Mouse (Mus musculus): Measurements from ENCODE around the gene Tpt1. TPM values are rescaled to one million over a fixed set of nuclear protein-coding genes. Genes with fewer than 3 reads are reported as not detected.

Gene Tpt1
- polyA plus RNA-seq, 1 experiment from 2014 or later, result 1,212 TPM

DNA sequence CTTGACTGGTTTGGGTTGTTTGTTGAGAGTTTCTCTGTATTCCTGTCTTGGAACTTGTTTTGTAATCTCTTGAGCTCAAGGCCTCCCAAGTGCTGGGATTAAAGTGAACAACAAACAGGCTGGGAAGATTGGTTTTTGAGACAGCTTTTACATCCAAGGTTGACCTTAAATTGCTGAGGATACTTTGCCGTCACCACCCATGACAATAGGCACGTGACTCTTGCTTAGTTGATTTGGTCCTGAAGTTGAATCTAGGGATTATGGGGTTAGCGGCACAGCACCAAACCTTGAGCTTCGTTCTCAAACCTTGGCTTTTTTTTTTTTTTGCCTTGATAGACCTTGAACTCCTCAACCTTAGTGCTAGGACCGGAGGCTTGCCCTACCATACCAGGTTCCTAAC is 4.3 kb downstream of the Tpt1 start:
- ATAC-seq, result no peak
- WGBS, result 73% methylated on average over 5 of the region's 5 CpGs
- Histone ChIP-seq H3K4me1 (replicated peaks; ENCODE audit: control insufficient read depth, insufficient read depth, low read length) (peaks cover 6% of the 10 kb centered on the region), H3K4me2 (replicated peaks; ENCODE audit: low read depth) (no peak overlapping the region), H3K4me3 (ENCODE audit: low read depth, low read length) (no peak overlapping the region), H3K27ac (ENCODE audit: low read depth, low read length) (no peak overlapping the region), H3K9ac (ENCODE audit: low read depth, low read length) (no peak overlapping the region), H3K36me3 (ENCODE audit: control insufficient read depth, insufficient read depth) (peaks cover 31% of the 10 kb centered on the region), H3K9me3 (ENCODE audit: control insufficient read depth) (no peaks in the 10 kb centered on the region), H3K27me3 (replicated peaks; ENCODE audit: control insufficient read depth, insufficient read depth, low read length) (no peaks in the 10 kb centered on the region)
- TF ChIP-seq CTCF (IDR thresholded peaks at IDR 0.05; ENCODE audit: low read depth), result no peak

DNA sequence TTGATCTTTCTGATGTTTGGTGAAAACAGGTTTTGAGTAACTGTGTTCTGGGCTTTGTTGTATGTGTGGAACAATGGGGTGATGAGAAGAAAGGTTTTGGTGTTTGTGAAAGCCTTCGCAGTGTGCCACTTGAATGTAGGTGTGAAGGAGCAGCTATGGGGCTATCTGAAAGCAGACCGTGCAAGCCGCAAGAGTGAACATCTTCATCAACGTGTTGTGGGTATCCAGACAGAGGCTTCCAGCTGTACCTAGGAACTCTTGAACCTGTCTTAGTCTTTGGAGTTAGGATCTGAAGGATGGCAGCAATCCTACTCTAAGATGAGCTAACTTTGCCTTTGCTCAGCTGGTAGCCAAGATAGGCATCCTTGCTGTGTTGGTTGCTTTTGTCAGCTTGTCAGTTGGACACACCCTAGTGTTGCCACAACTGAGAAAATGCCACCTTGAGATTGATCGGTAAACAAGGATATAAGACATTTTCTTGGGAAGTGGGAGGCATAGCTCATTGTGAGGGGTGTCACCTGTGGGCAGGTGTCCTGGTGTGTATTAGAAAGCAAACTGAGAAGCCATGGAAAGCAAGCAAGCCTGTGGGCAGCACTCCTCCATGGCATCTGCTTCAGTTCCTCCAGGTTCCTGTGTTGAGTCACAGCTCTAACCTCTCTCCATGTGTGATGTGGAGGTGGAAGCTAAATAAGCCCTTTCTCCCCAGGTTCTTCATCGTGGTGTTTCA is 5.1 kb downstream of the Tpt1 start:
- Histone ChIP-seq H3K4me1 (replicated peaks; ENCODE audit: control insufficient read depth, insufficient read depth, low read length) (peaks cover 6% of the 10 kb centered on the region), H3K36me3 (ENCODE audit: control insufficient read depth, insufficient read depth) (peaks cover 31% of the 10 kb centered on the region), H3K27ac (ENCODE audit: low read depth, low read length) (no peak overlapping the region), H3K4me2 (replicated peaks; ENCODE audit: low read depth) (no peak overlapping the region), H3K9ac (ENCODE audit: low read depth, low read length) (no peak overlapping the region), H3K9me3 (ENCODE audit: control insufficient read depth) (no peaks in the 10 kb centered on the region), H3K27me3 (replicated peaks; ENCODE audit: control insufficient read depth, insufficient read depth, low read length) (no peaks in the 10 kb centered on the region), H3K4me3 (ENCODE audit: low read depth, low read length) (no peak overlapping the region)
- no peak for ATAC-seq
- no peak for TF ChIP-seq CTCF (IDR thresholded peaks at IDR 0.05; ENCODE audit: low read depth)
- WGBS, result 84% methylated on average over 6 of the region's 6 CpGs

DNA sequence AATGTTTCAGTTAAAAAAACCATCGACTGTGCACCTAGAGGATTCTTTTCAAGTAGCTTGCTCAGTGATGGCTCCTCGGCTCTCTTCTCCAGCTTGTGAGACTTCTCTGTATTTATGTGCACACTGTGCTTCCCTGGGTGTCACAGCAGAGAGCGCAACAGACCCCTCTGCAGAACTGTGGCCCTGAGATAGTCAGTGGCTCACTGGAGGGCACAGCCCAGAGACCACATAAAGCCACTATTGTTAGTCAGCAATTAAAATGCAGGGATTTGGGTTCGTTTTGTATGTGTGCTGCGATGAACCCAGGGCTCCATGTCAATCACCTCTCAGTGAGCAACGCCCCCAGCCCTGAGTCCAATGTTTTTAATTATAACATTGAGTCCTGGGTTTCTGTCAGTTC is 5.9 kb downstream of the Tpt1 start:
- Histone ChIP-seq H3K36me3 (ENCODE audit: control insufficient read depth, insufficient read depth) (peaks cover 31% of the 10 kb centered on the region), H3K4me1 (replicated peaks; ENCODE audit: control insufficient read depth, insufficient read depth, low read length) (peaks cover 6% of the 10 kb centered on the region), H3K4me3 (ENCODE audit: low read depth, low read length) (no peak overlapping the region), H3K27ac (ENCODE audit: low read depth, low read length) (no peak overlapping the region), H3K9me3 (ENCODE audit: control insufficient read depth) (no peaks in the 10 kb centered on the region), H3K4me2 (replicated peaks; ENCODE audit: low read depth) (no peak overlapping the region), H3K27me3 (replicated peaks; ENCODE audit: control insufficient read depth, insufficient read depth, low read length) (no peaks in the 10 kb centered on the region), H3K9ac (ENCODE audit: low read depth, low read length) (no peak overlapping the region)
- 81% methylated on average over 6 of the region's 6 CpGs for WGBS
- ATAC-seq, result no peak
- TF ChIP-seq CTCF (IDR thresholded peaks at IDR 0.05; ENCODE audit: low read depth), result no peak

DNA sequence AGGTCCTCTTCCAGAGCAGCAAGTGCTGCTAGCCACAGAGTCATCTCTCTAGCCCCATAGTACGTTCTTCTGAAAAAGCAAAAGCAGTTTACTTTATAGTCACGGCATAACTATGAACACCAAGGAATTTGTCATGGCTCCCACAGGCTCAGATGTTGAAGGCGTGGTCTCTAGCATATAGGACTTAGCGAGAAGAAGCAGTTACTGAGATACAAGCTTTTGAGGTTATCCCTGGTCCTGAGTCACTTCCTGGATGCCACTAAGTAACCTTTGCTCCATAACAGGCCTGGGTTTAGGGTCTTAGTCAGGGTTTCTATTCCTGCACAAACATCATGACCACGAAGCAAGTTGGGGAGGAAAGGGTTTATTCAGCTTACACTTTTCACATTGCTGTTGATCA is 7.1 kb downstream of the Tpt1 start:
- Histone ChIP-seq H3K9ac (ENCODE audit: low read depth, low read length) (no peak overlapping the region), H3K9me3 (ENCODE audit: control insufficient read depth) (no peaks in the 10 kb centered on the region), H3K4me3 (ENCODE audit: low read depth, low read length) (no peak overlapping the region), H3K36me3 (ENCODE audit: control insufficient read depth, insufficient read depth) (peaks cover 31% of the 10 kb centered on the region), H3K27me3 (replicated peaks; ENCODE audit: control insufficient read depth, insufficient read depth, low read length) (no peaks in the 10 kb centered on the region), H3K4me2 (replicated peaks; ENCODE audit: low read depth) (no peak overlapping the region), H3K27ac (ENCODE audit: low read depth, low read length) (no peak overlapping the region), H3K4me1 (replicated peaks; ENCODE audit: control insufficient read depth, insufficient read depth, low read length) (no peaks in the 10 kb centered on the region)
- 78% methylated on average over 5 of the region's 5 CpGs for WGBS
- no peak for TF ChIP-seq CTCF (IDR thresholded peaks at IDR 0.05; ENCODE audit: low read depth)
- ATAC-seq, result no peak

DNA sequence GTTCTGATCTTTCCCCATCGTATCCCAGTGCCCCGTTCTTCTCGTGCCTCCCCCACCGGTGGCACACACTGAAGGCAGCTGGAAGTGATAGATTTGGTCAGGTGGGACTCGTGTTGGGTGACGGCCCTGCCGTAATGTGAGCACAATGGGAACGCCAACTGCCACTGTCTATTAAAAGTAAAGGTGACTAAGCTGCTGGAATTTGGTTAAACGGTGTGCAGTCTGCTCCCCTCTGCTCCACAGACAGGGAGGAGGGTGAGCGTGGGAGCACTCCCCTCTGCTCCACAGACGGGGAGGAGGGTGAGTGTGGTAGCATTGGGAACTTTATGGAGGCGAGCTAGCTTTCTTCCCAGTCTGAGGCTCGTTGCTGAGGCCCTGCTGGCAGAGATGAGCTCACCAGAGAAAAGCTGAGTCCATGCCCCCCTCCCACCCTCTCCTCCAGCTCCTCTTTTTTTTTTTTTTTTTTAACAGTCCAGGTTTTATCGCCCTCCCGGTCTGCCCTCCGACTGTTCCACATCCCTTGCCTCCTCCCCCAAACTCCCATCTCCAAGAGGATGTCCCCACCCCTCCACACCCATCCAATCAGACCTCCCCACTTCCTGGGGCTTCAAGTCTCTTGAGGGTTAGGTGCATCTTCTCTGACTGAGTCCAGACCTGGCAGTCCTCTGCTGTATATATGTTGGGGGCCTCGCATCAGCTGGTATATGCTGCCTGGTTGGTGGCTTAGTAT is 10.5 kb downstream of the Tpt1 start:
- Histone ChIP-seq H3K27me3 (replicated peaks; ENCODE audit: control insufficient read depth, insufficient read depth, low read length) (no peaks in the 10 kb centered on the region), H3K9ac (ENCODE audit: low read depth, low read length) (no peak overlapping the region), H3K27ac (ENCODE audit: low read depth, low read length) (no peak overlapping the region), H3K9me3 (ENCODE audit: control insufficient read depth) (no peaks in the 10 kb centered on the region), H3K4me2 (replicated peaks; ENCODE audit: low read depth) (no peak overlapping the region), H3K4me1 (replicated peaks; ENCODE audit: control insufficient read depth, insufficient read depth, low read length) (no peaks in the 10 kb centered on the region), H3K36me3 (ENCODE audit: control insufficient read depth, insufficient read depth) (0 out of 2 replicates have a peak, but pooled peaks cover 8% of the 10 kb centered on the region), H3K4me3 (ENCODE audit: low read depth, low read length) (no peak overlapping the region)
- WGBS, result 60% methylated on average over 17 of the region's 17 CpGs
- TF ChIP-seq CTCF (IDR thresholded peaks at IDR 0.05; ENCODE audit: low read depth), result no peak
- ATAC-seq, result no peak

DNA sequence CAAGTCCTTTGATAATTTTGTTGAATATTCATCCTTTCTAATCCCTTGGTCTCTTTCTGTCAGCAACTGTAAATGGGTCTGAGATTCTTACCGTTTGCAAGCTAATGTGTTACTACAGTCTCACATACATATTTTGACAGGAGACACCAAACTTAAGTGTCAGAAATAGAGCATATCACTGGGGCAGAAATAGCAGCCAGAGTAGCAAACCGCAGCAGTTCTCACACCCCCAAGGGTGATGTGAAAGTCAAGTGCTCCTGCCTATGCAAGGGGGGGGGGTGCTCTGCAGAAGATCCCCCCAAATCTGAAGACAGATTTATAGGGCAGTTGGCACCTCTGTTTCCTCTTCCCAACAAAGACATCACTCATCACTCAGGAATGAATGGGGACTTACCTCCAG is 13.3 kb downstream of the Tpt1 start:
- Histone ChIP-seq H3K9me3 (ENCODE audit: control insufficient read depth) (no peaks in the 10 kb centered on the region), H3K9ac (ENCODE audit: low read depth, low read length) (no peak overlapping the region), H3K27ac (ENCODE audit: low read depth, low read length) (no peak overlapping the region), H3K27me3 (replicated peaks; ENCODE audit: control insufficient read depth, insufficient read depth, low read length) (no peaks in the 10 kb centered on the region), H3K4me2 (replicated peaks; ENCODE audit: low read depth) (no peak overlapping the region), H3K4me3 (ENCODE audit: low read depth, low read length) (no peak overlapping the region), H3K36me3 (ENCODE audit: control insufficient read depth, insufficient read depth) (no peaks in the 10 kb centered on the region), H3K4me1 (replicated peaks; ENCODE audit: control insufficient read depth, insufficient read depth, low read length) (no peaks in the 10 kb centered on the region)
- ATAC-seq, result no peak
- WGBS, result 68% methylated on average over 2 of the region's 2 CpGs
- TF ChIP-seq CTCF (IDR thresholded peaks at IDR 0.05; ENCODE audit: low read depth), result no peak

Measured in intestine, postnatal 0 days (tissue).